Mouse (Mus musculus): Measurements from ENCODE around the gene Ehbp1l1. TPM values are rescaled to one million over a fixed set of nuclear protein-coding genes. Genes with fewer than 3 reads are reported as not detected.

Ehbp1l1 gene
- polyA plus RNA-seq, 1 experiment from 2014 or later: 11.5 TPM

GRCm38 (mm10) chr19:5715793-5716688 is 10.1 kb downstream of the Ehbp1l1 start:
- H3K4me2 ChIP-seq (replicated peaks; ENCODE audit: low read depth, low read length): peak overlapping the region; percentile 35
- peaks cover 24% of the 10 kb centered on the region for H3K36me3 ChIP-seq (ENCODE audit: control insufficient read depth, insufficient read depth, low read length)
- H3K27ac ChIP-seq (ENCODE audit: low read depth, low read length): no peak overlapping the region
- H3K27me3 ChIP-seq (ENCODE audit: control insufficient read depth, insufficient read depth, low read length): no peaks in the 10 kb centered on the region
- H3K4me1 ChIP-seq (ENCODE audit: control insufficient read depth, insufficient read depth, low read length): peaks cover 9% of the 10 kb centered on the region; the same call in 1 of the 2 replicates
- peak overlapping the region; percentile 42; the same call in 1 of the 2 replicates for H3K9ac ChIP-seq (ENCODE audit: low read depth, low read length)
- H3K9me3 ChIP-seq (ENCODE audit: control insufficient read depth, low read length): no peaks in the 10 kb centered on the region
- 22% methylated on average over 43 of the region's 43 CpGs for WGBS
- peak; percentile 56 for ATAC-seq (ENCODE audit: low FRiP score, low TSS enrichment)
- H3K4me3 ChIP-seq (ENCODE audit: low read length): peak overlapping the region; percentile 23

- ATAC-seq (ENCODE audit: low FRiP score, low TSS enrichment): peak; percentile 77
- H3K9ac ChIP-seq (ENCODE audit: low read depth, low read length): 0 out of 2 replicates have a peak overlapping the region, but pooled peaks have one; percentile 18
- H3K36me3 ChIP-seq (ENCODE audit: control insufficient read depth, insufficient read depth, low read length): peaks cover 21% of the 10 kb centered on the region
- H3K4me3 ChIP-seq (ENCODE audit: low read length): no peak overlapping the region
- peaks cover 9% of the 10 kb centered on the region; the same call in 1 of the 2 replicates for H3K4me1 ChIP-seq (ENCODE audit: control insufficient read depth, insufficient read depth, low read length)
- H3K4me2 ChIP-seq (replicated peaks; ENCODE audit: low read depth, low read length): no peak overlapping the region
- no peaks in the 10 kb centered on the region for H3K9me3 ChIP-seq (ENCODE audit: control insufficient read depth, low read length)
- H3K27me3 ChIP-seq (ENCODE audit: control insufficient read depth, insufficient read depth, low read length): no peaks in the 10 kb centered on the region
- H3K27ac ChIP-seq (ENCODE audit: low read depth, low read length): peak overlapping the region; percentile 47; the same call in 1 of the 2 replicates
- 11% methylated on average over 2 of the region's 2 CpGs for WGBS
These were observed 12.4 kb downstream of the Ehbp1l1 start for GRCm38 (mm10) chr19:5713730-5714129.

GRCm38 (mm10) chr19:5713255-5713654 is 12.9 kb downstream of the Ehbp1l1 start:
- no peak overlapping the region for H3K4me3 ChIP-seq (ENCODE audit: low read length)
- ATAC-seq (ENCODE audit: low FRiP score, low TSS enrichment): no peak
- no peak overlapping the region for H3K4me2 ChIP-seq (replicated peaks; ENCODE audit: low read depth, low read length)
- peak overlapping the region; percentile 47; the same call in 1 of the 2 replicates for H3K27ac ChIP-seq (ENCODE audit: low read depth, low read length)
- WGBS: 73% methylated on average over 5 of the region's 5 CpGs
- H3K9ac ChIP-seq (ENCODE audit: low read depth, low read length): peak overlapping the region; percentile 18; the same call in 1 of the 2 replicates
- H3K27me3 ChIP-seq (ENCODE audit: control insufficient read depth, insufficient read depth, low read length): no peaks in the 10 kb centered on the region
- H3K9me3 ChIP-seq (ENCODE audit: control insufficient read depth, low read length): no peaks in the 10 kb centered on the region
- H3K4me1 ChIP-seq (ENCODE audit: control insufficient read depth, insufficient read depth, low read length): peaks cover 9% of the 10 kb centered on the region; the same call in 1 of the 2 replicates
- peaks cover 26% of the 10 kb centered on the region for H3K36me3 ChIP-seq (ENCODE audit: control insufficient read depth, insufficient read depth, low read length)

GRCm38 (mm10) chr19:5711907-5712460 is 14.1 kb downstream of the Ehbp1l1 start:
- H3K36me3 ChIP-seq (ENCODE audit: control insufficient read depth, insufficient read depth, low read length): peaks cover 33% of the 10 kb centered on the region
- no peak overlapping the region for H3K4me2 ChIP-seq (replicated peaks; ENCODE audit: low read depth, low read length)
- no peak overlapping the region for H3K9ac ChIP-seq (ENCODE audit: low read depth, low read length)
- peaks cover 9% of the 10 kb centered on the region; the same call in 1 of the 2 replicates for H3K4me1 ChIP-seq (ENCODE audit: control insufficient read depth, insufficient read depth, low read length)
- WGBS: 92% methylated on average over 14 of the region's 14 CpGs
- H3K4me3 ChIP-seq (ENCODE audit: low read length): no peak overlapping the region
- H3K9me3 ChIP-seq (ENCODE audit: control insufficient read depth, low read length): no peaks in the 10 kb centered on the region
- H3K27ac ChIP-seq (ENCODE audit: low read depth, low read length): no peak overlapping the region
- no peaks in the 10 kb centered on the region for H3K27me3 ChIP-seq (ENCODE audit: control insufficient read depth, insufficient read depth, low read length)
- ATAC-seq (ENCODE audit: low FRiP score, low TSS enrichment): no peak

GRCm38 (mm10) chr19:5711218-5711617 is 14.9 kb downstream of the Ehbp1l1 start:
- WGBS: 17% methylated on average over 3 of the region's 3 CpGs
- Histone ChIP-seq H3K4me2 (replicated peaks; ENCODE audit: low read depth, low read length) (no peak overlapping the region), H3K9me3 (ENCODE audit: control insufficient read depth, low read length) (no peaks in the 10 kb centered on the region), H3K27ac (ENCODE audit: low read depth, low read length) (no peak overlapping the region), H3K9ac (ENCODE audit: low read depth, low read length) (no peak overlapping the region), H3K36me3 (ENCODE audit: control insufficient read depth, insufficient read depth, low read length) (peaks cover 35% of the 10 kb centered on the region), H3K27me3 (ENCODE audit: control insufficient read depth, insufficient read depth, low read length) (no peaks in the 10 kb centered on the region), H3K4me3 (ENCODE audit: low read length) (no peak overlapping the region), H3K4me1 (ENCODE audit: control insufficient read depth, insufficient read depth, low read length) (peaks cover 6% of the 10 kb centered on the region; the same call in 1 of the 2 replicates)
- no peak for ATAC-seq (ENCODE audit: low FRiP score, low TSS enrichment)

- Histone ChIP-seq H3K27ac (ENCODE audit: low read depth, low read length) (no peak overlapping the region), H3K9ac (ENCODE audit: low read depth, low read length) (no peak overlapping the region), H3K4me2 (replicated peaks; ENCODE audit: low read depth, low read length) (no peak overlapping the region), H3K36me3 (ENCODE audit: control insufficient read depth, insufficient read depth, low read length) (peaks cover 35% of the 10 kb centered on the region), H3K27me3 (ENCODE audit: control insufficient read depth, insufficient read depth, low read length) (no peaks in the 10 kb centered on the region), H3K4me3 (ENCODE audit: low read length) (no peak overlapping the region), H3K9me3 (ENCODE audit: control insufficient read depth, low read length) (no peaks in the 10 kb centered on the region), H3K4me1 (ENCODE audit: control insufficient read depth, insufficient read depth, low read length) (peaks cover 6% of the 10 kb centered on the region; the same call in 1 of the 2 replicates)
- no peak for ATAC-seq (ENCODE audit: low FRiP score, low TSS enrichment)
- WGBS: 83% methylated on average over 8 of the region's 8 CpGs
These were observed 15.5 kb downstream of the Ehbp1l1 start for GRCm38 (mm10) chr19:5710581-5710980.

GRCm38 (mm10) chr19:5710068-5710467 is 16.0 kb downstream of the Ehbp1l1 start:
- no peaks in the 10 kb centered on the region for H3K27me3 ChIP-seq (ENCODE audit: control insufficient read depth, insufficient read depth, low read length)
- no peak for ATAC-seq (ENCODE audit: low FRiP score, low TSS enrichment)
- no peak overlapping the region for H3K9ac ChIP-seq (ENCODE audit: low read depth, low read length)
- no peaks in the 10 kb centered on the region for H3K9me3 ChIP-seq (ENCODE audit: control insufficient read depth, low read length)
- peaks cover 11% of the 10 kb centered on the region; the same call in 1 of the 2 replicates for H3K4me1 ChIP-seq (ENCODE audit: control insufficient read depth, insufficient read depth, low read length)
- WGBS: 91% methylated on average over 6 of the region's 6 CpGs
- H3K36me3 ChIP-seq (ENCODE audit: control insufficient read depth, insufficient read depth, low read length): peaks cover 35% of the 10 kb centered on the region
- no peak overlapping the region for H3K4me3 ChIP-seq (ENCODE audit: low read length)
- no peak overlapping the region for H3K4me2 ChIP-seq (replicated peaks; ENCODE audit: low read depth, low read length)
- no peak overlapping the region for H3K27ac ChIP-seq (ENCODE audit: low read depth, low read length)

- peak; percentile 64; the same call in 1 of the 2 replicates for ATAC-seq (ENCODE audit: low FRiP score, low TSS enrichment)
- Histone ChIP-seq H3K9ac (ENCODE audit: low read depth, low read length) (no peak overlapping the region; the same call in 1 of the 2 replicates), H3K4me1 (ENCODE audit: control insufficient read depth, insufficient read depth, low read length) (0 out of 2 replicates have a peak, but pooled peaks cover 9% of the 10 kb centered on the region), H3K27ac (ENCODE audit: low read depth, low read length) (peak overlapping the region; percentile 55; the same call in 1 of the 2 replicates), H3K36me3 (ENCODE audit: control insufficient read depth, insufficient read depth, low read length) (peaks cover 55% of the 10 kb centered on the region), H3K27me3 (ENCODE audit: control insufficient read depth, insufficient read depth, low read length) (no peaks in the 10 kb centered on the region), H3K4me3 (ENCODE audit: low read length) (no peak overlapping the region), H3K9me3 (ENCODE audit: control insufficient read depth, low read length) (no peaks in the 10 kb centered on the region), H3K4me2 (replicated peaks; ENCODE audit: low read depth, low read length) (no peak overlapping the region)
- WGBS: 49% methylated on average over 10 of the region's 10 CpGs
These were observed 21.1 kb downstream of the Ehbp1l1 start for GRCm38 (mm10) chr19:5704801-5705571.

Data from kidney, embryonic 14.5 days (tissue).